Mouse (Mus musculus) liver, embryonic 16.5 days (tissue): ENCODE results near the gene Irx3. TPM values are rescaled to one million over a fixed set of nuclear protein-coding genes. Genes with fewer than 3 reads are reported as not detected.

Experiments used
- ATAC-seq: fragments of 200-750 bp; cut with Nextera tagmentation; 2 replicates; pipeline ENCODE4 v1.8.0; 2017; ENCODE audit warnings: low read depth, mild to moderate bottlenecking, moderate number of reproducible peaks, moderate library complexity
- H3K27ac ChIP-seq: fragments of 300-500 bp; sonication (generic); 2 replicates; pipeline ENCODE4 v1.5.1; 2014; ENCODE audit warnings: mild to moderate bottlenecking, low read length
- H3K27me3 ChIP-seq: fragments of 300-500 bp; sonication (generic); 2 replicates; pipeline ENCODE4 v1.6.1; 2014; ENCODE audit warnings: low read depth, low read length, mixed read lengths; ENCODE audit not compliant: control insufficient read depth, insufficient read depth
- H3K36me3 ChIP-seq: fragments of 300-500 bp; sonication (generic); 2 replicates; pipeline ENCODE4 v1.6.1; 2014; ENCODE audit warnings: mild to moderate bottlenecking; ENCODE audit not compliant: control insufficient read depth, insufficient read depth
- H3K4me1 ChIP-seq: fragments of 300-500 bp; sonication (generic); 2 replicates; pipeline ENCODE4 v1.6.1; 2014; ENCODE audit warnings: low read depth, low read length, mixed read lengths; ENCODE audit not compliant: control insufficient read depth
- H3K4me2 ChIP-seq: fragments of 300-500 bp; sonication (generic); 2 replicates; pipeline ENCODE4 v1.6.1; 2014; ENCODE audit warnings: low read depth, low read length, mixed read lengths
- H3K4me3 ChIP-seq: fragments of 300-500 bp; sonication (generic); 2 replicates; pipeline ENCODE4 v1.5.1; 2014; ENCODE audit warnings: low read depth, mild to moderate bottlenecking, low read length
- H3K9ac ChIP-seq: fragments of 300-500 bp; sonication (generic); 2 replicates; pipeline ENCODE4 v1.6.1; 2014; ENCODE audit warnings: low read depth, low read length
- H3K9me3 ChIP-seq: fragments of 300-500 bp; sonication (generic); replicated peaks from 2 replicates; pipeline ENCODE4 v1.6.1; 2016; ENCODE audit warnings: low read length; ENCODE audit not compliant: control insufficient read depth
- WGBS: fragments of 180-500 bp; shearing (Covaris S2); extraction: QIAGEN DNeasy Blood & Tissue Kit; methylation state at CpG from one replicate; pipeline ENCODE4 v1.1.7; 2014; ENCODE audit not compliant: insufficient replicate concordance; 5-methylcytosine and 5-hydroxymethylcytosine counted together
- polyA plus RNA-seq: library from polyadenylated mRNA; unstranded; fragments of >200 nt; fragmentation: Nextera tagmentation; extraction: Ambion mirVana; gene quantifications from 2 replicates; pipeline ENCODE4 v1.2.1, GENCODE M21; 2015

Gene Irx3
- polyA plus RNA-seq, 1 experiment from 2014 or later: not detected

DNA sequence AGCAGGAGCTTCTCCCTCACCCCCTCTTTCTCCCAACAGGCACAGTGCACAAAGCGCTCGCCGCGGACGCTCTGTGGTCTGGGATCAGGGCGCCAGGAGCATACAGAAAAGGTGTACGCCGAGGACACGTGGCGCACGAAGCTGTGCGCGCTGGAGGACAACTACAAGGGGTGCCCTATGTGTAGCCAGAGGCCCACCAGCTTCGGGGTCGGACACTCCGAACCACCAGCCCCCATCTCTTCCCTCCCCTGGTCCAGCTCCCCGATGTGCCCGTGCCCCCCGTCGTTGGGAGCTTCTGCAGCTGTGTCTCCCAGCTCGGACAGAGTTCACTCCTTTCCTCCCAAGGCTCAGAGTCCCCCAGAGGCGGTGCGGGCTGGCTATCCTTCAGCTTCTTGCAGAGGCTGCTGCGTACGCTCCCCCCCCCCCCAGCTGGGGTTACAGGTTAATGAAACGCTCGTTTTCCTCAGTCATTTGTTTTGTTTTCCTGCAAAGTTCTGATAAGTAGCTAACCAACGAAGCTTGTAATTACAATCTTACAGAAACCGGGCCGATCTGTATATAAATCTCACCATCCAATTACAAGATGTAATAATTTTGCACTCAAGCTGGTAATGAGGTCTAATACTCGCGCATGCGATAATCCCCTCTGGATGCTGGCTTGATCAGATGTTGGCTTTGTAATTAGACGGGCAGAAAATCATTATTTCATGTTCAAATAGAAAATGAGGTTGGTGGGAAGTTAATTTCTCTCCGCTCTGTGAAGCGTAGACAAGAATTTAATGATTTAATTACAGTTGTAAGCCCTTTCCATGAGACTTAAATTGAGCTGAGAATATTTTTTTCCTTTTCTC, 2.8 kb upstream of the Irx3 start:
- Histone ChIP-seq H3K4me3 (no peak overlapping the region), H3K27me3 (peaks cover 95% of the 10 kb centered on the region), H3K4me1 (no peaks in the 10 kb centered on the region; the same call in 1 of the 2 replicates), H3K9me3 (no peaks in the 10 kb centered on the region), H3K27ac (no peak overlapping the region), H3K4me2 (no peak overlapping the region), H3K36me3 (no peaks in the 10 kb centered on the region), H3K9ac (no peak overlapping the region)
- WGBS: 2% methylated on average over 36 of the region's 36 CpGs
- no peak for ATAC-seq

GRCm38 (mm10) chr8:91803515-91804402, 1.9 kb upstream of the Irx3 start:
- H3K36me3 ChIP-seq: no peaks in the 10 kb centered on the region
- H3K27me3 ChIP-seq: peaks cover 100% of the 10 kb centered on the region
- H3K9me3 ChIP-seq: no peaks in the 10 kb centered on the region
- no peaks in the 10 kb centered on the region; the same call in 1 of the 2 replicates for H3K4me1 ChIP-seq
- H3K4me2 ChIP-seq: no peak overlapping the region
- H3K9ac ChIP-seq: no peak overlapping the region
- no peak overlapping the region for H3K27ac ChIP-seq
- no peak for ATAC-seq
- no peak overlapping the region for H3K4me3 ChIP-seq
- WGBS: 5% methylated on average over 28 of the region's 28 CpGs

DNA sequence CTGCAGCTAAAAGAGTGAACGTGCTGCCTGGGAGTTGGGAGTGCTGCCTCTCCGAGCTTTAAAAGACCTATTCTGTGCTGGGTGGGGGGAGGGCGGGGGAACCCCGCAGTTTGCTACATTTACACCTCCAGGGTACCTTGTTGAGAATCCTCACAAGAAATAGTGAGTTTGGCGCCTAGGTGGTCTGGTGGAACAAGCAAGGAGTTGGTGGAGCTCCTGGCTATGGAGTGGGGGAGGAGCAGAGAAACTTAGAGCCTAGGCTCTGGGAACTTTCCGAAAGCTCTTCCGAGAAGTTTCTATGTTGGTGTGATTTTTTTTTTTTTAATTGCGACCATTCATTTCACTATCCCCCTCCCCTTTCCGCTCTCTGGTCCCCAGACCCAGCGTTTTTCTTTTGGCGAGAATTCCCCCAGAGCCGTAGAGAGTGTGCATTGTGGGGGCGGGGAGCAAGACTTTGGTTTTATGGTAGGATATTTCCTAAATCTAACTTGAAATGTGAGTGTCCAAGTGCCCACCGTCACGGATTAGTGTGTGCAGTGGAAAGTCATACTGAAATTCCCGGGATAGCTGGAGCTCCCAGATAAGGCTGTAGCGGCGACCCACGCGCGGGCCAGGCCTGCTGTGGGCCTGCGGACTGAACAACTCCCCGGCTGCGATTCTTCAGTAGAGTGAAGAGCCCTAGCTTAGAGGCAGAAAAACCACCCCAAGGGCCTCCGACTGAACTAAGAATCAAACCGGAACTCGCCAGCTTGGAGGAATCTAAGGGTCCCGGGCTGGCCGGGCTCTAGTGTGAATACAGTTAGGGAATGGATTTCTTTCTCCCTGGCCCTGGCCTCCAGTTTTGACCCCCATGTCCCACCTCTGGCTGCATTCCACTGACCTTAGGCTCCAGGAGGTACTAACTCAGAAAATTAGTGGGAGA, 795 bp upstream of the Irx3 start:
- Histone ChIP-seq H3K4me3 (peak overlapping the region; percentile 49; the same call in 1 of the 2 replicates), H3K9me3 (no peaks in the 10 kb centered on the region), H3K4me2 (peak overlapping the region; percentile 66), H3K9ac (no peak overlapping the region), H3K36me3 (no peaks in the 10 kb centered on the region), H3K27ac (no peak overlapping the region), H3K4me1 (no peaks in the 10 kb centered on the region; the same call in 1 of the 2 replicates), H3K27me3 (peaks cover 100% of the 10 kb centered on the region)
- ATAC-seq: no peak
- 3% methylated on average over 29 of the region's 29 CpGs for WGBS

GRCm38 (mm10) chr8:91801241-91801811, 541 bp downstream of the Irx3 start:
- Histone ChIP-seq H3K27ac (no peak overlapping the region), H3K4me2 (peak overlapping the region; percentile 66), H3K36me3 (no peaks in the 10 kb centered on the region), H3K9ac (no peak overlapping the region), H3K4me1 (no peaks in the 10 kb centered on the region; the same call in 1 of the 2 replicates), H3K4me3 (peak overlapping the region; percentile 49), H3K9me3 (no peaks in the 10 kb centered on the region), H3K27me3 (peaks cover 100% of the 10 kb centered on the region)
- under 1% methylated on average over 54 of the region's 57 CpGs for WGBS
- peak; percentile 48 for ATAC-seq

GRCm38 (mm10) chr8:91800523-91801240, 1.2 kb downstream of the Irx3 start:
- Histone ChIP-seq H3K36me3 (no peaks in the 10 kb centered on the region), H3K27me3 (peaks cover 100% of the 10 kb centered on the region), H3K4me3 (peak overlapping the region; percentile 49), H3K27ac (no peak overlapping the region), H3K9ac (no peak overlapping the region), H3K4me2 (peak overlapping the region; percentile 66), H3K9me3 (no peaks in the 10 kb centered on the region), H3K4me1 (no peaks in the 10 kb centered on the region; the same call in 1 of the 2 replicates)
- ATAC-seq: no peak
- 2% methylated on average over 59 of the region's 64 CpGs for WGBS

DNA sequence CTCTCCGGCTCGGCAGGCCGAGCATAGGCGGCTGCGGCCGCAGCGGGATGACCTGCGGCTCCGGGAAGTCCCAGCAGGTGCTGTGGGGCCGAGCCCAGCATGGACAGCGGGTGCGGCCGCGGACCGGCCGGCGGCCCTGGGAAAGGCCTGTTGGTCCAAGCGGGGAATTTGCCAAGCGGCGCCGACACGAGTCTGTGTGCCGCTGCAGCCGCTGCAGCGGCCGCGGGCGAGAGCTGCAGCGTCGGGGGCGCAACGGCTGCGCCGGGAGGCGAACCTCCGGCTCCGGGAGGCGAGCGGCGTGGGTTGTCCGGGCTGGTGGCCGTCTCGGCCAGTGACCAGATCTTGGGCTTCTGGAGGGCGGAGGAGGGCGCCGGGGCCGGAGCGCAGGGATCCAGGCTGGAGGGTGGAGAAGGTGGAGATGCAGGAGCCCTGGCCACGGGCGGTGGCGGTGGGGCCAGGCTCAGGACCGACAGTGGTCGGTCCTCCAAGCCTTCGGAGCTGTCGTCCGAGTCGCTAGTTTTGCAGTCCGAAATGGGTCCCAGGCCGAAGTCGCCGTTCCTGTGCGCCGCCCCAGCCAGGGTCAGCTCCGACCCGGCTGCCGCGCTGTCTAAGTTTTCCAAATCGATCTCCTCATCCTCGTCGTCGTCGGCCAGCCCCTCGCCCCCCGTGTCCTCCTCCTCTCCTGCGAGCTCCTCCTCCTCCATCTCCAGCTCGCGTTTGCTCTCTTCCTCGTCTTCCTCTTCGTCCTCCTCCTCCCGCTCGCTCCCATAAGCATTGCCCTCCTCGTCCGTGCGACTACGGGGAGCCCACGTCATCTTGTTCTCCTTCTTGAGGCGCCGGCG, 2.0 kb downstream of the Irx3 start:
- peak overlapping the region; percentile 14; the same call in 1 of the 2 replicates for H3K4me3 ChIP-seq
- peak overlapping the region; percentile 20; the same call in 1 of the 2 replicates for H3K4me2 ChIP-seq
- ATAC-seq: no peak
- H3K36me3 ChIP-seq: no peaks in the 10 kb centered on the region
- 2% methylated on average over 87 of the region's 89 CpGs for WGBS
- no peaks in the 10 kb centered on the region for H3K9me3 ChIP-seq
- H3K4me1 ChIP-seq: no peaks in the 10 kb centered on the region; the same call in 1 of the 2 replicates
- H3K27me3 ChIP-seq: peaks cover 95% of the 10 kb centered on the region
- no peak overlapping the region for H3K9ac ChIP-seq
- no peak overlapping the region for H3K27ac ChIP-seq

DNA sequence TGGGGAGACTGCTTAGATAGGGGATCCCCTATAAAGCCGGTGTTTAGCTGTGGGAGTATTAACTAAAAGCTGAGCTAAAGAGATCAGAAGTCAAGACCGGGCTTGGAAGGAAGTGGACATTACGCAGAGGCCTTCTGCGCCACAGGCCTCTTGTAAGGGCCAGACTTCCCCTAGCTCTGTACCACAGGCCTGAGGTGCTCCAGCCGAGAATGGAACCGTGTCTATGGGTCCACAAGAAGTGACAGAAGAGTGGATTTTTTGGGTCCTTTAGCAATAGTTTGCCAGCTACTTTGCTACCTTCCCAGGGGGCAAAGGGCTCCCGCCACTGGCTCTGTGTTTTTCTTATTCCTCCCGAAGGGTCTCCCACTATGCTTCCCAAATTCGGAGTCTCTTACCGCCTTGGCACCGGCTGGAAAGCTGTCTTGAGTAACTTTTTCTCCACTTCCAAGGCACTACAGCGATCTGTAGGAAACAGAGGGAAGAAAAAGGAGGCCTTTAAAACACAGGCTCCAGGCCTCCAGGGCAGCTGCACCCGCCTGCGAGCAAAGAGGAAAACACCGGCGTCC, 2.8 kb downstream of the Irx3 start:
- Histone ChIP-seq H3K27ac (no peak overlapping the region), H3K4me2 (no peak overlapping the region), H3K9me3 (no peaks in the 10 kb centered on the region), H3K27me3 (peaks cover 87% of the 10 kb centered on the region), H3K4me1 (no peaks in the 10 kb centered on the region; the same call in 1 of the 2 replicates), H3K4me3 (no peak overlapping the region), H3K36me3 (no peaks in the 10 kb centered on the region), H3K9ac (no peak overlapping the region)
- WGBS: 21% methylated on average over 16 of the region's 16 CpGs
- ATAC-seq: no peak
